Mouse (Mus musculus): ENCODE results near the gene Grin2a.

Gene Grin2a

GRCm38 (mm10) chr16:9752600-9752999, 242.8 kb downstream of the Grin2a start:
- ATAC-seq (ENCODE audit: low TSS enrichment), result peak; percentile 24; the same call in 1 of the 2 replicates

GRCm38 (mm10) chr16:9751045-9751569, 244.3 kb downstream of the Grin2a start:
- ATAC-seq (ENCODE audit: low TSS enrichment), result 0 out of 2 replicates have a peak, but pooled peaks have one; percentile 14

DNA sequence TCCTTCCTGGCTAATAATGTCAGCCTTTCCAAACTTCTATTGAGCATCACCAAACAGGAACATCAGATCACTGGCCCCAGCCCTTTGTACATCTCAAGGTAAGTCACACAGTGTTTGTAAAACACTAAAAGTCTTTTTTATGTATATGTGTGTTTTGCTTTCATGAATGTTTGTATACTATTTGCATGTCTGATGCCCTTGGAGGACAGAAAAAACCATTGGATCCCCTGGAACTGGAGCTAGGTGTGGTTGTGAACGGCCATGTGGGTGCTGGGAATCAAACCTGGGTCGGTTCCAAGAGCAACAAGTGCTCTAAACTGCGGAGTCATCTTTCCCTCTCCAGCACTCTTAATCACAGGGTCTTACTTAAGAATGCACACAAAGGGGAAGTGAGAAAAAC, 245.7 kb downstream of the Grin2a start:
- ATAC-seq (ENCODE audit: low TSS enrichment), result no peak

DNA sequence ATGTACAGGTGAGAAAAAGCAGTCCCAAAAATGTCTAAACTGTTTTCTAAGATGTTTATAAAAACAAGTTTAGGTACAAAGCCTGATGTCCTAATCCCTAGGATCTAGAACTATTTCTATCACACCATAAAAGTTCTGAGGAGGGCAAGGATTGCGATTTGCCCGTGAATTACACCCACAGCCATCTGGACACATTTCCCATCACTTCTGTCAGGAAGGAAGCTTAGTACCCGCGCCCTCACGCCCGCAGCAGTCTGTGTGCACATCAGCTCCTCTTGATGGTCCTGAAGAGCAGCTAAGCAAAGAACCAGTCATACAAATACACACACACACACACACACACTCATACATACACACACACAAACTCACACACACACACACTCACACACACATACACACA, 252.9 kb downstream of the Grin2a start:
- ATAC-seq (ENCODE audit: low TSS enrichment), result no peak

GRCm38 (mm10) chr16:9738679-9739078, 256.7 kb downstream of the Grin2a start:
- ATAC-seq (ENCODE audit: low TSS enrichment), result peak; percentile 70

DNA sequence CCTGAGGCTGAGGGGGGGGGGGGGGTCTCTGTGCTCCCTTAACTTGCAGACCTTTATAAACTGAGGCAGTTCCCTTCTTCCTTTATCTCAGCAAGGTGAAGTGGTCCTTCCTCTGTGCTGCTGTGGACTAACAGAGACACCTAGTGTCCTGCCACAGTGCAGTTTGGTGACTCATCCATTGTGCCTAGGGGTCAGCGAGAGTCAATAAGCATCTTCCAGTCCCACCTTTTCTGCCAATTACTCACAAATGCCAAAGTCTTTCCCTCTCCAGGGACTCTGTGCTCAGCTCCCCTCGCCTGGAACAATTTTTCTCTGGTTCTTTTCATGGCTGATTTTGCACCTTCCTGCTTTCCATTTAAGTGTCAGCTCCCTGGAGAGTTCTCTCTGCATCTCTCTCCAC, 258.2 kb downstream of the Grin2a start:
- no peak for ATAC-seq (ENCODE audit: low TSS enrichment)

DNA sequence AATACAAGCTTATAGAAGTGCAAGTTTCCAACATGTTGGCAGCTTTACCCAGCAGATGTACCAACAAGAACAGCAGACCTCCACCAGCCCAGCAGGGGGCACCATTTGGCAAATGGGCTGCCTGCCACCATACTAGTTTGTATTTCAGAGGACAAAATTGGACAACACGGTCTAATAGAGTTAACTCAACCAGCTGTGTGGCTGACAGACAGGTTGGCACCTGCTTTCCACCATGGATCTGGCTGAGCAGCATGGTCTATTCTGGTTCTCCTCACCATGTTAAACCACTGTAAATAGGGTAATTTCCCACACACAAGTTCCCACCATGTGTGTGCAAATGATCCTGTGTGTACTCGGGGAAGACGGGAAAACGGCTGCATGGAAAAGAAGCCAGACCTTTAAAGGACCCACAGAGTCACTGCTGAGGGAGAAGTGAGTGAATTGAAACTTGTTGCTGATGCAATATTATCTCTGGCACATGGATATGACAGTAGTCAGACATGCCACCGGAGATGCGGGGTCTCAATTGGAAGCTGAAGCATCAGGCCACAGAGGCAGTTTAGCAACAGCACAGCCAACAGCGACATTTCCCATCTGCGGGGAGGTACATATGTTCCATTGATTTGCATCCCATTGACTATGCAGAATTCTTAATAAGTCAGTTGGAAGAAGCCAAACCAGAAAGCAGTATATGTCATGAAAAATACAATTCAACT, 259.8 kb downstream of the Grin2a start:
- peak; percentile 39; the same call in 1 of the 2 replicates for ATAC-seq (ENCODE audit: low TSS enrichment)

DNA sequence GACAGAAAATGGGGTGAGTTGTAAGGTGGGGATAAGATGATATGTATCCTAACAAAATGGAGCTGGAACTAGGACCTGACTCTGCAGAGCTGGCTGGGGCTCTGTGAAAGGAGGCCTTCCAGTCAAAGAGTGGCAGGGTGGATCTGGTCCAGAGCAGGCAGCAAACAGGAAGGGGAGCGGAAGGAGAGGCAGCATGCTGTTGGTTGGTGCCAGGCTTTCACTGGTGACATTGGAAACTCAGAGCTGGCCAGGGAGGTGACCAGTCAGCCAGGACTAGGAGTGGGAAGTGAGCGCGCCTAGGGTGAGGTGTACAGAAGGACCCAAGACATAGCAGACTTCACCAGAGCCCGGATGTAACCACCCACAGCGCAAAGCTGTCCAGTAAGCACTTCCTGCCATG, 267.8 kb downstream of the Grin2a start:
- ATAC-seq (ENCODE audit: low TSS enrichment), result no peak

GRCm38 (mm10) chr16:9725578-9726113, 269.7 kb downstream of the Grin2a start:
- peak; percentile 74 for ATAC-seq (ENCODE audit: low TSS enrichment)

GRCm38 (mm10) chr16:9711398-9711797, 284.0 kb downstream of the Grin2a start:
- peak; percentile 54 for ATAC-seq (ENCODE audit: low TSS enrichment)

- ATAC-seq (ENCODE audit: low TSS enrichment), result no peak
Observed at GRCm38 (mm10) chr16:9709921-9710320, 285.4 kb downstream of the Grin2a start.

DNA sequence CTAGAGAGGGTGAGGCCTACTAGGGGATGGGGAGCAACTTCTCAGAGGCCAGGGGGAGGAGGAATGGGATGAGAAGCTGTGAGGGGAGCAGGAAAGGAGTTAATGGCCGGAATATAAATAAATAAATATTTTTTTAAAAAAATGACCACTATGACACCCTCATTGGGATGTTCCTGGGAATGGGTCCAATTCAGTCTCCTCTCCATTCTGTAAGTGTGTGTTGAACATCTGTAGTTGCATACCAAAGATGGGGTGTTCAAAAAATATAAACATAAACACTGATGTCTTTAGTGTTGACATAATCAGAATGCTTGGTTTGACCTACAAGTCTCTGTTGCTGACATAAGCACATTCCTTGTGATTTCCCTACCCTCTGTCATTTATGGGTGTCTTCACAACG, 298.2 kb downstream of the Grin2a start:
- no peak for ATAC-seq (ENCODE audit: low TSS enrichment)

- peak; percentile 92 for ATAC-seq (ENCODE audit: low TSS enrichment)
Observed at GRCm38 (mm10) chr16:9694081-9694480, 301.3 kb downstream of the Grin2a start.

DNA sequence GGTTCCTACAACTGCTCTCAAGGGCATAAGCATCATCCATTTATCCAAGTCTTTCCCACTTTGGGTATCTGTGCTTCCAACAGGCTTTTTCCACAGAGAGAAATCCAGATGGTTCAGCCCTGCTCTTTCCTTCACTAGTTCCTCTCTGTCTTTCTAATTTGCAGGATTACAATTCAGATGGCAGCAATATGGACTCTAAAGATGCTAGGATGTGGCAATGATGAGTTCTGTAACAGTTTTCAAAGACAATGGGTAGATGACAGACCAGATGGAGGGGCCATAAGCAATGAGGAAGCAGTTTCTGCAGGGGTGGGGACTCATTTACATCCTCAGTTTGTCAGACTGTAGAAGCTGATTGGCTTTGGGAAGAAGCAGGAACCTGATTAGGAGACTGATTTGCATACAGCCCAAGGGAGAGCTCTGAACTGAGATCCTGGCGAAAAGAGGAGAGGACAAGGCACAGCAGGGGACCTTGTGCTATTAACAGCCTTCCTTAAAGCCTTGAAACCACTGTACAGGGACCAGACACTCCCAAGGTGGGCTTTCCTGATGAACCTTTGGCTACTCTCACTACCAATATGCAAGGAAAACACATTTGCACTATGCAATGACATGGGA, 306.7 kb downstream of the Grin2a start:
- peak; percentile 15; the same call in 1 of the 2 replicates for ATAC-seq (ENCODE audit: low TSS enrichment)

GRCm38 (mm10) chr16:9680572-9680971, 314.8 kb downstream of the Grin2a start:
- ATAC-seq (ENCODE audit: low TSS enrichment), result no peak

DNA sequence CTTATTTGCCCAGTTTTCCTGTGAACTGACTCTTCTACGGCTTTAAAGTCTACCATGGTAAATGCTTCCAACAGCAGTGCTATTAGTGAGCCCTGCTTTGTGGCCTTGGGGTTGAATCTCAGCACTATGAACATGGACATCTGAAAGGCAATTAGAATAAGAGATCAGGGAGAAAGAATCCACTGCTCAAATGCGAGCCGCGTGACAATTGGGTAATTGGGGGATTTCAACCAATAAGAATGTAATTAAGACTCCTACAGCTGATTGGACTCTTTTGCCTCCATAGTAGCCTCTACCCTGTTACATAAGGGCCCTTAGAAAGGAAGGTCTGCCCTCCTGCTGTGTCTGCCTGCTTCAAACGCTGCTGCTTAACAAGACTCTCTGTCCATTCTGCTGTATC, 315.4 kb downstream of the Grin2a start:
- ATAC-seq (ENCODE audit: low TSS enrichment), result no peak

GRCm38 (mm10) chr16:9678750-9679149, 316.6 kb downstream of the Grin2a start:
- ATAC-seq (ENCODE audit: low TSS enrichment), result peak; percentile 48; the same call in 1 of the 2 replicates

DNA sequence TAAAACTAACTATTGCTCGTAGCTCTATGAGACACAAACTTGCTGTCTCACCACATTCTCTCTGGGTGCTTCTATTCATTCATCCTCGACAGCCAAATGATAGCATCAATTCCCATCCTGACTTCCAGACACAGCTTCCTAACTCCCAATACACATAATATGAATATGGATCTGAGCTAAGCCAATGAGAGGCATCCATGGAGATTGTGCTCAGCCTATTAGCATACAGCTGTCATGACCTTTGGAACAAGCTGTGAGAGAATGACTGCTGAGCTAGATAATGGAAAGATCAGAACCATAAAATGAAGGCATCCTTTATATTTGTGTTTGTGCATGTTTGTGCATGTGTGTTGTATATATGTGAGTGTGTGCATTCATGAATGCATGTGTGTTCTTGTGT, 323.0 kb downstream of the Grin2a start:
- no peak for ATAC-seq (ENCODE audit: low TSS enrichment)

DNA sequence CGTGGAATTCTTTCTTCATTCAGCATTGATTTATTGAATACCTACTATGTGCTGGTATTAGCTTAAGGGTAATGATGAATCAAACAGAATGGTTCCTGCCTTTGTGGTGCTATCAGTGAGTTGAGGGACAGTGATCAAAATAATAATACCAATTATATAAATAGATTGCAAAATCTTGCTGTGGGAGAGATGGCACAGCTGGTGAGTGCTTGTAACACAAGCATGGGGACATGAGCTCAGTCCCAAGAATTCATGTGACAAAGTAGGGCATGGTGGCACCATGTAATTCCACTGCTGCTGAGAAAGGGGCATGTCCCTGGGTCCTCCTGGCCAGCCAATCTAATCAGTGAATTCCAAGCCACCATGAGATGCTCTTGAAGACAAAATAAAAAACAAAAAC, 324.1 kb downstream of the Grin2a start:
- ATAC-seq (ENCODE audit: low TSS enrichment), result no peak

- ATAC-seq (ENCODE audit: low TSS enrichment), result peak; percentile 69
Observed at GRCm38 (mm10) chr16:9670750-9671161, 324.6 kb downstream of the Grin2a start.

DNA sequence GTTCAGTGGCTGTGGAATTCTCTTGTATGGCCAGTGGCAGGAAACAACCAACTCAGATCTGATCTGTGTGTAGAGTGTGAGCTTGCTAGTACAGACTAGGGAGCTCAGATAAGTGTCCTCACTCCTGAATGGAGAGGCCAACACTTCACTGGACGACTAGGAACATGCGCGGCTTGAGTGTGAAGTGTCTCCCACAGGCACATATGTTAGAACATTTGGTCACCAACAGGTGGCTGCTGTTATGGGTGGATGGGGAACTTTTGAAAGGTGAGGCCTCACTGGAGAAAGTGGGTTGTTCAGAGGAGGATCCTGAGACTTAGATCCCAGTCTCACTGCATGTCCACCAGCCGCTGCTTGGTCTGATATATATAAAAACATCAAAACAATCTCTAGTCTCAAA, 329.5 kb downstream of the Grin2a start:
- ATAC-seq (ENCODE audit: low TSS enrichment), result peak; percentile 28; the same call in 1 of the 2 replicates

DNA sequence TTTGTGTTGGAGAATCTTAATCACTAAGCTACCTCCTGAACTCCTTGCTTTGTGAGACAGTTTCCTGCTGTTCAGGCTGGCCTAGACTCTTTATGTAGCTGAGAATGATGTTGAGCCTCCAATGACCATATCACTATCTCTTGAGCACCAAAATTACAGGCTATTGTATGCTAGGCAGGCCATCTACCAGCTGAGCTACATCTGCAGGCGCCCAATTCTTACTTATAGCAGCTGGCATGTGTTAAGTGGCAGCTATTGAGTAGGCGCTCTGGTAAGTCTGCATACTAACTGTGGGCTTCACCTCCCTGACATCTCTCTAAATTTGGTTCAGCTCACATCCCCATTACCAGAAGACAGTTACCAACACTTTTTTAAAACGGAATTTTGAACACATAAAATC, 331.3 kb downstream of the Grin2a start:
- no peak; the same call in 1 of the 2 replicates for ATAC-seq (ENCODE audit: low TSS enrichment)

- peak; percentile 64 for ATAC-seq (ENCODE audit: low TSS enrichment)
Observed at GRCm38 (mm10) chr16:9663508-9663907, 331.9 kb downstream of the Grin2a start.
